Mouse (Mus musculus): ENCODE measurements around the gene Gm128. TPM values are rescaled to one million over a fixed set of nuclear protein-coding genes. Genes with fewer than 3 reads are reported as not detected.

Gene Gm128
- polyA plus RNA-seq, 1 experiment from 2014 or later, result 0.64 TPM

DNA sequence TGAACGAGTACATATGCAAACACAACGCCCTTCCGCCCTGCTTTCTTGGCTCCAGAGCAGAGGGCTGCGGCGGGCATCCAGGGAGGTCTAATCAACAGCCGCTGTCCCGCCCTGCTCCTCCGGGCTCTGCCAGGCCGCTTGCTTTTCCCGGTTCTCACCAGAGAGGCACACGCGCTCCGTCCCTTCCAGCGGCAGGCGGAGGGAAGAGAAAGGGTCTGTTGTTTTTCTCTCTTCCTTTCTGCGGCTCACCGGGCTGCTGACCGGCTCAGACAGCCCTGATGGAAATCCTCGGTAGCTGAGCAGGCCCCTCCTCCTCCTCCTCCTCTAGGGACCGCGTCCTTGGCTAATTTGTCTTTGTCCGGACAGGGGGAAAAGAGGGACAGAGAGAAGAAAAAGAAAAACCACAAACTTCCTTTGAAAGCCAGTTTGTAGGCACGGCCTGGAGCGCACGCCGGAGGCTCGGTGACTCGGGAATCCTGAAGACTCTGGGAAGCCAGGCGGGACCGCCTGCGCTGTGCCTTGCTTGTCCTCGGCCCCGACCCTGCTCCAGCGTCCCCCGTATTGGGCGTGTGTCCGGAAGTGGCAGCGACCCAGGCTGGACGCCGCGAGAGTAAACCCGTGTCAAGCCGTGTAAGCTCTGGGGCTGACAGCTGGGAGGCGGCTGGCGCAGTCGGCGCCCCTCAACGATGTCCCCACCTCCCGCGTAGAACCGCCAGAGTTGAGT is 41.6 kb upstream of the Gm128 start:
- Histone ChIP-seq H3K27ac (ENCODE audit: poor library complexity, severe bottlenecking) (peak overlapping the region; percentile 97), H3K9me3 (replicated peaks) (no peaks in the 10 kb centered on the region), H3K4me1 (replicated peaks) (peaks cover 18% of the 10 kb centered on the region), H3K36me3 (peaks cover 10% of the 10 kb centered on the region), H3K4me3 (peak overlapping the region; percentile 52), H3K4me2 (peak overlapping the region; percentile 79), H3K27me3 (replicated peaks) (no peaks in the 10 kb centered on the region), H3K9ac (peak overlapping the region; percentile 79)
- ATAC-seq (ENCODE audit: insufficient number of reproducible peaks, low FRiP score), result peak; percentile 76
- whole genome bisulfite sequencing, result under 1% methylated on average over 51 of the region's 51 CpGs

DNA sequence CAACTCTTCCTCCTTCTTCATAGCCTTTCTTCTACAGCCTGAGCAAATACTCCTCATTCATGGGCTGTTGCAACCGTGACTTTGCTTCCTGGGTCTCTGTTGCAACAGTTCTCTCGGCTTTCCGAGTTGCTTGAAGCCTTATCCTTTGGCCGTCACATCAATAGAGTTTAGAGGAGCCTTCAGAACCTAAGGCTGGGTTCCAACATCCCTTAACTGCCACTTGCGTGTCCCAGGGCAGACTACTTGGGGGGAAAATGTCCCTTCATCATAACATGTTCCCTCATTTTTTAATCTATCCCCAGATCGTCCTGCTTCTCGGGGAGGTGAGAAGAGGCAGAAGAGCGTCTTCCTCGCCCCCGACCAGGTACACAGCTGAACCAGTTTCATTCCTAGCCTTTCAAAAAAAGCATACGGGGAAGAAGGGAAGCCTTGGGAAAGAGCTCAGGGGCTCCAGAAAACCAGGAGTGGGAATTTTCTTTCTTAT is 41.0 kb upstream of the Gm128 start:
- H3K9me3 ChIP-seq (replicated peaks), result no peaks in the 10 kb centered on the region
- peaks cover 4% of the 10 kb centered on the region for H3K36me3 ChIP-seq
- H3K4me1 ChIP-seq (replicated peaks), result peaks cover 21% of the 10 kb centered on the region
- H3K27ac ChIP-seq (ENCODE audit: poor library complexity, severe bottlenecking), result peak overlapping the region; percentile 97
- peak overlapping the region; percentile 52 for H3K4me3 ChIP-seq
- 0 out of 2 replicates have a peak, but pooled peaks have one; percentile 7 for ATAC-seq (ENCODE audit: insufficient number of reproducible peaks, low FRiP score)
- H3K27me3 ChIP-seq (replicated peaks), result no peaks in the 10 kb centered on the region
- H3K4me2 ChIP-seq, result peak overlapping the region; percentile 79
- under 1% methylated on average over 11 of the region's 11 CpGs for WGBS
- H3K9ac ChIP-seq, result peak overlapping the region; percentile 79

DNA sequence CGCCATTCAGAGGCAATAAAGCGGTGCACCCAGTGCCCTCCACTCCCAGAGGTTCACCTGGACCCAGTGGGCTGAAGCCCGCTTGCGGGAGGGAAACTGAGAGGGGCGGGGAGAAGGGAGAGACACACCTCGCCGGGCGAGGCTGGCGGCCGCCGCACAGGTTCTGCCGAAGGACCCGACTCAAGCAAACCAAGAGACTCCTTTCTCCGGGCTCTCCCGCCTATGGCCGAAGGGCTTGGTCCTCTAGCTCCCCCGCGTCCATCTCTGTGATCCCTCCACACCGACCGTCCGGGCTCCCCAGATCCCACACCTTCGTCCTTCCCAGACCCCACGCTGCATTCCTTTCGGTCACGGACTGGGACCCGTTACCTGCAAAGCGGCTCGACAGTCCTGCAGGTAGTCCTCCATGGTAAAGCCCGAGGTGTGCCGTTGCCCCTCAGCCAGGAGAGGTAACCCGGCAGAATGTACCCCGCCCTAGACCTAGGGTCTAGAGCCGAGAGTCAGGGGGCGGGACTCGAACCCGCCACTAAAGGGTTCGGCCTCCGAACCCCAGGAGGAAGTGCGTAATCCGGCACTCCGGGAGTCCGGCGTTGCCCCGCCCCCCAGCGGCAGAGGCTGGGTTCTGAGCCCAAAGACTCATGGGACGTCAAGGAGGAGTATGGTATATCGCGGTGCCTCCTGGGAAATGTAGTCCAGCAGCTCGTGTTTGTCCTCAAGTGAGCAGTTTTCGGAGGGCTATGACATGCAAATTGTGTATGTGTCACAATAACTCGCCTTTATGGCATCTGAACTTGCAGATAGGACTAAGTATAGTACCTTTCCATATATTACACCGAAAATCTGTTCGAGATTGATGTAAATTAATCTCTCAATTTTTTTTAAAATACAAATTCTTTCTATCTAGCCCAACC is 40.1 kb upstream of the Gm128 start, which contains the start of the genes Mindy1 and Prune1:
Gene Mindy1, plus strand, starts transcription at position 130 of the 911 bp plus-strand sequence.
Gene Prune1, minus strand, starts transcription at position 861 of the 911 bp plus-strand sequence.
- H3K4me1 ChIP-seq (replicated peaks), result peaks cover 31% of the 10 kb centered on the region
- under 1% methylated on average over 53 of the region's 53 CpGs for WGBS
- peak within 1 kb of the TSS; percentile 90 for H3K9ac ChIP-seq

DNA sequence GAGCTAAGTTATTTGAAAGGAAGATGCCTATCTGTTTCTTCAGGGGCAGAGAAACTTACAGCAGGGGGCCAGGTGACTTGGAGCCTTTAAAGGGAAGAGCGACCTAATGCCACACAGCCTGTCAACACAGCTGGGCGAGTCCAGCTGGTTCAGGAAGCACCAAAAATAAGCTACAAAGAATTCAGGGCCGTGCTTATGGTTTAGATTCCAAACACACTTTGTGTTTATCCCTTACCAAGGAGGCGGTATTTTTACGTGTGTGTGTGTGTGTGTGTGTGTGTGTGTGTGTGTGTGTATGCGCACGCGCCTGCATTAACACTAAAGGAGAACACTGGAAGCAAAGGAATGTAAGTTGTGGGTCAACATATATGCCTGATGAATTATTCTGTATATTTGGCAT is 39.3 kb upstream of the Gm128 start:
- Histone ChIP-seq H3K4me1 (replicated peaks) (peaks cover 36% of the 10 kb centered on the region), H3K9ac (peak overlapping the region; percentile 90), H3K4me2 (peak overlapping the region; percentile 64), H3K9me3 (replicated peaks) (no peaks in the 10 kb centered on the region), H3K36me3 (peaks cover 3% of the 10 kb centered on the region; the same call in 1 of the 2 replicates), H3K27me3 (replicated peaks) (no peaks in the 10 kb centered on the region), H3K27ac (ENCODE audit: poor library complexity, severe bottlenecking) (peak overlapping the region; percentile 81), H3K4me3 (peak overlapping the region; percentile 83)
- WGBS, result 13% methylated on average over 8 of the region's 8 CpGs
- no peak for ATAC-seq (ENCODE audit: insufficient number of reproducible peaks, low FRiP score)

More for the DNA sequence above, 40.1 kb upstream of the Gm128 start, which contains the start of the genes Mindy1 and Prune1:
- Histone ChIP-seq H3K36me3 (peaks cover 3% of the 10 kb centered on the region; the same call in 1 of the 2 replicates), H3K9me3 (replicated peaks) (no peaks in the 10 kb centered on the region), H3K27me3 (replicated peaks) (no peaks in the 10 kb centered on the region), H3K27ac (ENCODE audit: poor library complexity, severe bottlenecking) (peak within 1 kb of the TSS; percentile 97), H3K4me3 (peak within 1 kb of the TSS; percentile 83), H3K4me2 (peak within 1 kb of the TSS; percentile 79)
- ATAC-seq (ENCODE audit: insufficient number of reproducible peaks, low FRiP score), result peak; percentile 91

DNA sequence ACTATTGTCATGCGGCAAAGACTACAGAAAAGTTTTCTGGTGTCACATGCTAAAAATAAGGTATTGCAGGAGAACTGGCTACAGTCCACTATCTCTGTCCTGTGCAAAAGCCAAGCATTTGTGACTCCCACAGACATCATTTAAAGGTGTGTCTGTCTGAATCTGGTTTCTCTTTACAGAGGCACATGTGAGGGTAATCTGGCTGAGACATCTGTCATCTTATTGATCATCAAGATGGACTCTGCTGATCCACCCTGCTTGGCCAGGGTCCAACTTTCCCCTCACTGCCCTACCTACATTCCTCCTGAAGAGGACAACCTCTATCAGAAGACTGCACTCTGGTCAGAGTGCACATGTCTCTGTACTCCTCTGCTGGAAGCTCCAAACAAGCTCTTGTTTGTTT is 35.8 kb upstream of the Gm128 start:
- Histone ChIP-seq H3K4me2 (no peak overlapping the region), H3K4me1 (replicated peaks) (peaks cover 46% of the 10 kb centered on the region), H3K9me3 (replicated peaks) (no peaks in the 10 kb centered on the region), H3K36me3 (peaks cover 11% of the 10 kb centered on the region), H3K4me3 (no peak overlapping the region), H3K27me3 (replicated peaks) (no peaks in the 10 kb centered on the region), H3K27ac (ENCODE audit: poor library complexity, severe bottlenecking) (peak overlapping the region; percentile 32; the same call in 1 of the 2 replicates), H3K9ac (no peak overlapping the region)
- no peak for ATAC-seq (ENCODE audit: insufficient number of reproducible peaks, low FRiP score)
- WGBS, result 47% methylated on average over 1 of the region's 1 CpGs

DNA sequence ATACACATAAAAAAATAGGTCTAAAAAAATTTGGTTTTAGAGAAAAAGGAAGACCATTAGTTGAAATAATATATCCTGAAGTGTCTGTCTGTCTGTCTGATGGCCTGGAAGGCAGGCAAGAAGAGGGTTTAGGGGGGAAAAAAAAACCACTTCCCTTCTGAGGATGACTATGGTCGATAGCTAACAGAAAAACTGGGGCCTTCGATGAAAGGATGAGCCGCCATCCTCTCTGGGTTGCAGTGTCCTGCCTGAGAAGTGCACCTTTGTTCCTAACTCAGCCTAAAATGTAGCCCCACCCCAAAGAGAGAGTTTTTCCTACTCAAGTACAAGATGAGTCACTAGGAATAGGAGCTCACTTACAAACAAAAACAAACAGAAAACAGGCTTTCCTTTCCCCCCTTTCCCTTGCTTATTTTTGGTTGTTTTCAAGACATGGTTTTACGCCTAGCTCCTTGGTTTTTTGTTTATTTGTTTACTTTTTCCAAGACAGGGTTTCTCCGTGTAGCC is 35.1 kb upstream of the Gm128 start:
- Histone ChIP-seq H3K9ac (no peak overlapping the region), H3K9me3 (replicated peaks) (no peaks in the 10 kb centered on the region), H3K4me1 (replicated peaks) (peaks cover 48% of the 10 kb centered on the region), H3K4me2 (no peak overlapping the region), H3K36me3 (peaks cover 12% of the 10 kb centered on the region), H3K27me3 (replicated peaks) (no peaks in the 10 kb centered on the region), H3K27ac (ENCODE audit: poor library complexity, severe bottlenecking) (peak overlapping the region; percentile 32; the same call in 1 of the 2 replicates), H3K4me3 (no peak overlapping the region)
- WGBS, result 72% methylated on average over 5 of the region's 5 CpGs
- no peak for ATAC-seq (ENCODE audit: insufficient number of reproducible peaks, low FRiP score)

DNA sequence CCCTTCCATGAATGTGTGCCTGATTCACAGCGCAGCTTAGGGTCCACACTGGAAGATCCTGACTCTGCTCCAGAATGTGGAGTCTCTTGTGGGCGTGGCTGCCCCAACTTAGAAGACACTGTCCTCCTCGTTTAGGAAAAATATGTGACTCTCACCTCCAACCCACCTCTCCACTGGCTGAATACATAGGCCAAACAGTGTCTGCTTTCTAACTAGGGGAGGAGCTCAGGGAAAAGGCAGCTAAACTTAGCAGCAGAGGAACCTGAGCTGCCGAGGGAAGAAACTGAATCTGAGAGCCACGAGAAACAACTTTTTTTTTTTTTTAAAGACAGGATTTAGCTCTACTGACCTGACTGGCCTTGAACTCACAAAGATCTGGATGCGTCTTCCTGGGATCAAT is 33.8 kb upstream of the Gm128 start:
- 64% methylated on average over 6 of the region's 6 CpGs for WGBS
- Histone ChIP-seq H3K4me2 (no peak overlapping the region), H3K36me3 (peaks cover 12% of the 10 kb centered on the region), H3K27me3 (replicated peaks) (no peaks in the 10 kb centered on the region), H3K4me1 (replicated peaks) (peaks cover 48% of the 10 kb centered on the region), H3K4me3 (no peak overlapping the region), H3K27ac (ENCODE audit: poor library complexity, severe bottlenecking) (peak overlapping the region; percentile 1), H3K9me3 (replicated peaks) (no peaks in the 10 kb centered on the region), H3K9ac (no peak overlapping the region)
- no peak for ATAC-seq (ENCODE audit: insufficient number of reproducible peaks, low FRiP score)

DNA sequence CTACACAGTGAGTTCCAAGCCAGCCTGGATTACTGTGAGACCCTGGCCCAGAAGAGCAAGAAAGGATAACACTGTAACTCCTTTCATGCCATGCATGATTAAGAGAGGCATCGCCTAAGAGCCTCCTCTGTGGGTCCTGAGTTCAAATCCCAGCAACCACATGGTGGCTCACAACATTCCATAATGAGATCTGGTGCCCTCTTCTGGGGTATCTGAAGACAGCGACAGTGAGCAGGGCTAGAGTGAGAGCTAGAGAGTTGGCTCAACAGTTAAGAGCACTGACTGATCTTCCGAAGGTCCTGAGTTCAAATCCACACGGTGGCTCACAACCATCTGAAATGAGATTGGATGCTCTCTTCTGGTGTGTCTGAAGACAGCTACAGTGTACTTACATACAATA is 33.1 kb upstream of the Gm128 start:
- H3K27me3 ChIP-seq (replicated peaks), result no peaks in the 10 kb centered on the region

DNA sequence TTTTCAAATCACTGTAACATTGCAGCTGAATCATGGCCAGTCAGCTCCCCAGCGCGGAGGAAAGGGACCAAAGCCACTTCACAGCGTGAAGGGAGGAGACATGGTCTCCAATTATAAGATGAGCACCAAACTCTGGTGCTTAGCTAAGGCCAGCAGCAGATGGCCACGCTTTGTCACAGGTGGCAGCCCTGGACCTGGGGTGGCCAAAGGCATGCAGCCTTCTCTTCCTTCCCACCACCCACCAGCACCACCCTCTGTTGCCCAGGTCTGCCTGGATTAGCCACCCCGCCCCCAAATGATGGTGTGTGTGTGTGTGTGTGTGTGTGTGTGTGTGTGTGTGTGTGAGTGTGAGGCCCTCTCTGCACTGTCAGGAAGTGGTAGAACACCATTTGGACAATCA is 32.1 kb upstream of the Gm128 start:
- Histone ChIP-seq H3K4me3 (no peak overlapping the region), H3K4me2 (no peak overlapping the region), H3K9me3 (replicated peaks) (no peaks in the 10 kb centered on the region), H3K4me1 (replicated peaks) (peaks cover 55% of the 10 kb centered on the region), H3K27ac (ENCODE audit: poor library complexity, severe bottlenecking) (0 out of 2 replicates have a peak overlapping the region, but pooled peaks have one; percentile 6), H3K9ac (no peak overlapping the region), H3K27me3 (replicated peaks) (no peaks in the 10 kb centered on the region), H3K36me3 (peaks cover 20% of the 10 kb centered on the region)
- ATAC-seq (ENCODE audit: insufficient number of reproducible peaks, low FRiP score), result 0 out of 2 replicates have a peak, but pooled peaks have one; percentile 28
- WGBS, result 87% methylated on average over 5 of the region's 5 CpGs

More for the DNA sequence above, 33.1 kb upstream of the Gm128 start:
- H3K9ac ChIP-seq, result no peak overlapping the region
- no peak overlapping the region for H3K4me2 ChIP-seq
- peaks cover 15% of the 10 kb centered on the region for H3K36me3 ChIP-seq
- no peak overlapping the region for H3K27ac ChIP-seq (ENCODE audit: poor library complexity, severe bottlenecking)
- no peak for ATAC-seq (ENCODE audit: insufficient number of reproducible peaks, low FRiP score)
- H3K4me3 ChIP-seq, result no peak overlapping the region
- WGBS, result 92% methylated on average over 4 of the region's 4 CpGs
- H3K9me3 ChIP-seq (replicated peaks), result no peaks in the 10 kb centered on the region
- peaks cover 55% of the 10 kb centered on the region for H3K4me1 ChIP-seq (replicated peaks)

DNA sequence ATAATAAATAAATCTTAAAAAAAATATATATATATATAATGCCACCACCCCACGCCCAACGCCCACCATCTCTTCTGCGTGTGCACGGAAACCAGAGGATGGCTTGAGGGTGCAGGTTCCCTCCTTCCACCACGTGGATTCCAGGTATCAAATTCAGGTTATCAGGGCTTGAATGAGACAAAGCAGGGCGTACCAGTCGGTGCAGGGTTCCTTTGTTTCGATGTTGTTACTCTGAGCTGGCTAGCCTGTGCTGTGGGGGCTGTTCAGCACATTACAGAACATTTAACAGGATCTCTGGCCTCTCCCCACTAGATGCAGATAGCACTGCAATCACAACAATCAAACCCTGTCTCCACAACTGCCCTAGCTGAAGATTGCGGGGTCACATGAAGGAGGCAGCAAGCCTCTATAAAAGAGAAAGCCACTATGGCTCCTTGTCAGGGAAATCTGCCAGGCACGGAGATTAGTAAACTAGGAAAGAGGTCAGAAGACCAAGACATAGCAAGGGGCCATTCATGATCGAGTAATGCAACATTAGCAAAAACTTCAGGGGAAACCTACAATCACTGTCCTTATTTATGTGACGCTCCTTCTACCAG is 29.5 kb upstream of the Gm128 start:
- WGBS, result 75% methylated on average over 12 of the region's 12 CpGs
- ATAC-seq (ENCODE audit: insufficient number of reproducible peaks, low FRiP score), result no peak
- H3K9ac ChIP-seq, result no peak overlapping the region

More for the DNA sequence above, 29.5 kb upstream of the Gm128 start:
- Histone ChIP-seq H3K4me1 (replicated peaks) (peaks cover 39% of the 10 kb centered on the region), H3K9me3 (replicated peaks) (peaks cover 4% of the 10 kb centered on the region; the same call in 1 of the 2 replicates), H3K27ac (ENCODE audit: poor library complexity, severe bottlenecking) (no peak overlapping the region), H3K4me2 (no peak overlapping the region), H3K27me3 (replicated peaks) (no peaks in the 10 kb centered on the region), H3K4me3 (no peak overlapping the region), H3K36me3 (peaks cover 43% of the 10 kb centered on the region)
